Mouse (Mus musculus): ENCODE results near the gene Pik3r6. TPM values are rescaled to one million over a fixed set of nuclear protein-coding genes. Genes with fewer than 3 reads are reported as not detected.

The Pik3r6 gene
- 1.1 and 1.6 TPM in 2 replicates for polyA plus RNA-seq (2016; fragmentation: Nextera tagmentation; extraction: Ambion mirVana)

DNA sequence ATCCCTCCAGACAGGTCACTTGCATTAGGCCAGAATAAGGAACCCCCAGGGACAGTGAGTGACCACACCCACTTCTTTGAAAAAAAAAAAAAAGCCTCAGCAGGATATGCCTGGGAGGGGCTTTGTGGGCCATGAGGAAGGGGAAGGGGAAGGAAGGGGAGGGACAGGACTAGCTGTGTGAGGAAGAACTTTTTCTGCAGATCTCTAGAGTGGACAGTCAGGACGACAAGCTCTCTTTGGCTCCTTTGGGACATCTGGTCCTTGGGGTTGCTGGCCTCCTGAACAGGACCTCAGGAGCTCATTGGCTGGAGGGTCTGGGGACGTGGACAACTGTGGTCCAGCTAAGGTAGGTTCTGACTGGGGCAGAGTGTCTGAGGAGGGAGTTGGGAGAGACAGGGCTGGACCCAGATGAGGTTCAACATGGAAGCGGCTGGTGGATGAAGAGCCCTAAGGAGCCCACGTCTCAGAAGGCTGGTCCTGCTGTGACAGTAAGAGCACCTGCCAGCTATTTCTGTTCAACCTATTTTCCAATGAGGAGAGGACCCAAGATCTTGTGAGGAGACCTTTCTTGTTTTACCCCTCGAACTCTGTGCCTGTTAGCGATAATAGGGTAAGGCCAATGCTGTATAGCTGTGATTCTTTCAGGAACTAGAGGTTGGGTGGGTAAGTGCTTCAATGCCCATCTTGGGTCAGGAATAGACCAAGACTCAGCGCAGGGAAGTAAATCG is at the start of gene Pik3r6:
Gene Pik3r6, plus strand, starts transcription at position 118 of the 728 bp plus-strand sequence.
- Histone ChIP-seq H3K4me3 (replicated peaks) (no peak within 1 kb of the TSS), H3K27ac (no peak within 1 kb of the TSS), H3K4me1 (no peaks in the 10 kb centered on the region; the same call in 1 of the 2 replicates), H3K27me3 (no peaks in the 10 kb centered on the region), H3K9ac (no peak within 1 kb of the TSS), H3K4me2 (no peak within 1 kb of the TSS), H3K9me3 (no peaks in the 10 kb centered on the region), H3K36me3 (replicated peaks) (no peaks in the 10 kb centered on the region)
- no peak for ATAC-seq (ENCODE audit: low FRiP score)
- WGBS, result 87% methylated on average over 8 of the region's 8 CpGs

DNA sequence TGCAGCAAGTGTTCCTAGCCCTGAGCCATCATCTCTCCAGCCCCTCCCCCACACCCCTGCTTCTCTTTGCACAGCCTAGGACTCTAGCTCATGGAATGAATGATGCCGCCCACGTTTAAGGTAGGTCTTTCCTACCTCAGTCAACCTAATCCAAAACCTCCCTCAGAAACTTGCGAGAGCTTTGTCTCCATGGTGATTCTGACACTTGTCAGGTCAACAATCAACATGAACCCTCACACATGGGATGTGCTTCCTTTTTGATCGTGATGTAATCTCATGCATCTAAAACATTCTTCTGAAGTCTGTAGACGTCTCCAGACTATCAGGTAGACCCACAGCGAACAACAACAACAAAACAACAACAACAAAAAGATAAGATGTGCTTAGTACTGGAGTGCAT is 49.5 kb upstream of the Pik3r6 start:
- no peak overlapping the region for H3K4me2 ChIP-seq
- no peak overlapping the region for H3K27ac ChIP-seq
- H3K27me3 ChIP-seq, result no peaks in the 10 kb centered on the region
- peaks cover 9% of the 10 kb centered on the region for H3K4me1 ChIP-seq
- no peak overlapping the region for H3K9ac ChIP-seq
- H3K36me3 ChIP-seq (replicated peaks), result no peaks in the 10 kb centered on the region
- no peak overlapping the region for H3K4me3 ChIP-seq (replicated peaks)
- no peaks in the 10 kb centered on the region for H3K9me3 ChIP-seq
- ATAC-seq (ENCODE audit: low FRiP score), result no peak
- WGBS, result 80% methylated on average over 6 of the region's 6 CpGs

DNA sequence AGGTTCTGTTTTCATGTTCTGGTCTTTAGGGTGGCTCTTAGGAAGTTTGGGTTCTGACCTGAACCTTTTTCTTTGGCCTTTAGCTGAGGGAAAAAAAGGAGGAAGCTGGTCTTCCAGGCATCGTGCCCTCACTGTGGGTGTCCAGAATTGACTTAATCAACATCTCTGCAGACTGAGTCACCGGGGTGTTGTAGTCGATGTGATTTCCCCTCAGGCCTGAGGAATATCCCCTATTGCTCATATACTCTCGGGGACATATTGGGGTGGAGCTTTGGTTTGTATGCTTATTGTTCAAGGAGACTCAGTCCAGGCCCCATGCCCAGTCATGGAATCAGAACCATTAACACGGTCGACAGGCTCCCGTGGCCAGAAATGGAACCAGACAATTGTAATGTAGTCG is 44.7 kb upstream of the Pik3r6 start:
- Histone ChIP-seq H3K4me1 (no peaks in the 10 kb centered on the region), H3K9ac (no peak overlapping the region), H3K27me3 (peaks cover 5% of the 10 kb centered on the region; the same call in 1 of the 2 replicates), H3K4me3 (replicated peaks) (no peak overlapping the region), H3K9me3 (no peaks in the 10 kb centered on the region), H3K36me3 (replicated peaks) (no peaks in the 10 kb centered on the region), H3K4me2 (no peak overlapping the region), H3K27ac (no peak overlapping the region)
- 79% methylated on average over 8 of the region's 8 CpGs for WGBS
- ATAC-seq (ENCODE audit: low FRiP score), result no peak

DNA sequence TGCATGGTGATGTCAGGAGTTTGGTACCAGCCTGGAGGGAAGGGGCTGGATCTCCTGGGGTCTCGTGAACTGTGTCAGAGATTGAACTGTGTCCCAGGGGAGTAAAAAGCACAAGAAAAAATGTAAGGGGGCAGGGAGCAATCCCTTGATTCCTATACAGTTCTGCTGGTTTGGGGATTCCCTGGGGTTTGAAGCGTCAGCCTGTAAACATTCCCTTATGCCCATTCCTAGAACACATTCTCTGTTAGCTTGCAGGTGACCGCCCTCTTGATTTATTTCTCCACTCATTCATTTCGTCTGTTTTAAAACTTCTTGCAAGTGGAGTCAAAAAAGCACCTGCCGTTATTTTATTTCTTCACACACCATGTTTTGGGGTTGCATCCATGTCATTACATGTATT is 43.8 kb upstream of the Pik3r6 start:
- Histone ChIP-seq H3K4me2 (no peak overlapping the region), H3K9me3 (no peaks in the 10 kb centered on the region), H3K27me3 (peaks cover 5% of the 10 kb centered on the region; the same call in 1 of the 2 replicates), H3K27ac (no peak overlapping the region), H3K4me3 (replicated peaks) (no peak overlapping the region), H3K36me3 (replicated peaks) (no peaks in the 10 kb centered on the region), H3K4me1 (no peaks in the 10 kb centered on the region), H3K9ac (no peak overlapping the region)
- ATAC-seq (ENCODE audit: low FRiP score), result no peak
- 83% methylated on average over 5 of the region's 5 CpGs for WGBS

DNA sequence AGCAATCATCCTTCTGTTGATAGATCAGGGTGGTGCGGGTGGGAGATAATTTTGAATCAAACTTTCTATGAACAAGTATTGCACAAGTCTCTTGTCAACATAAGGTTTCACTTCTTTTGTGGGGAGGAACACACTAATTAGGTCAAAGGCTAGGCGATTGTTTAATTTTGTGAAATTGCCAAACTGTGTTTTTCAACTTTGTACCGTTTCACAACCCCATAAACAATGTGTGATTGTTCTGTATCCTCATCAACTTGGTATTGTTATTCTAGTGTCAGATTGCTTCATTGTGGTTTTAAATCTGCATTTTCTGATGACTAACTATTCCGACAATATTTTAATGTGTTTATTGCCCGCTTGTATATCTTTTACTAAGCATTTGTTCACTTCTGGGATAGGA is 43.3 kb upstream of the Pik3r6 start:
- WGBS, result 87% methylated on average over 5 of the region's 5 CpGs
- Histone ChIP-seq H3K9me3 (no peaks in the 10 kb centered on the region), H3K27ac (no peak overlapping the region), H3K27me3 (peaks cover 5% of the 10 kb centered on the region; the same call in 1 of the 2 replicates), H3K4me3 (replicated peaks) (no peak overlapping the region), H3K9ac (no peak overlapping the region), H3K4me1 (no peaks in the 10 kb centered on the region), H3K4me2 (no peak overlapping the region), H3K36me3 (replicated peaks) (no peaks in the 10 kb centered on the region)
- no peak for ATAC-seq (ENCODE audit: low FRiP score)

DNA sequence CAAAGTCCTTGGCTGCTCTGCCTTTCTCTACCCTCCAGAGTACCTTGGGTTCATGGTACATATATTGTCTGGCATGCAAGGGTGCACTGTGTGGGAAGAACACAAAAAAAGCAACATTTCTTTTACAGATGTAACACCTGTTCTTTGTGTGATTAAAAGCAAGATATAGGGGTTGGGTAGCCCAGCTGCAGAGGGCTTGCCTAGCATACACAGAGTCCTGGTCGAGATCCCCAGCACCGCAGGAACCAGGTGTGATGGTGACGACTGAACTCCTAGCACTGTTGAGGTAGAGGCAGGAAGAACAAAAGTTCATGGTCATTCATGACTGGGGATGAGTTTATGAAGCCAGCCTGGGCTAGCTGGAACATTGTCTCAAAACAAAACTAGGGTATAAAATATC is 40.1 kb upstream of the Pik3r6 start:
- ATAC-seq (ENCODE audit: low FRiP score), result no peak
- Histone ChIP-seq H3K9ac (no peak overlapping the region), H3K4me1 (no peaks in the 10 kb centered on the region), H3K27me3 (peaks cover 5% of the 10 kb centered on the region; the same call in 1 of the 2 replicates), H3K36me3 (replicated peaks) (no peaks in the 10 kb centered on the region), H3K4me3 (replicated peaks) (no peak overlapping the region), H3K9me3 (no peaks in the 10 kb centered on the region), H3K27ac (no peak overlapping the region), H3K4me2 (no peak overlapping the region)
- WGBS, result 79% methylated on average over 3 of the region's 3 CpGs

DNA sequence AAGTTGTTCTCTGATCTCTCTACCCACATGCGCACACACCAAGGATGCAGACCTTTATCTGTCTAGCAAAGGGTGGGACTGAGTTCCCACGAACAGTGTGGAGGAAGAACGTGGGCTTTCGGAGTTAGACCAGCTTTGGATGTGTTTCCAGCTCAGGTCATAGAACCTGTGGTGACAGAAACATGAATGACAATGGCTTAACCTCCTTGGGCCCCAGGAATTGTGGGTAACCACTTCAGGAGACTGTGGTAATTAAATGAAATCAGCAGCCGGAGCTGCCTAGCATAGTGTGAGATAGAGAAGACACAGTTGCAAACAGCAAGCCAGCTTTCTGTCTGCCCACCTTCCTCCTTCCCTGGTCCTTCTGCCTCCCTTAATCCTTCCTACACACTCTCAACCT is 38.6 kb upstream of the Pik3r6 start:
- no peaks in the 10 kb centered on the region for H3K9me3 ChIP-seq
- H3K27me3 ChIP-seq, result peaks cover 5% of the 10 kb centered on the region; the same call in 1 of the 2 replicates
- no peak overlapping the region for H3K9ac ChIP-seq
- no peak overlapping the region for H3K4me2 ChIP-seq
- H3K4me1 ChIP-seq, result no peaks in the 10 kb centered on the region
- 86% methylated on average over 5 of the region's 5 CpGs for WGBS
- ATAC-seq (ENCODE audit: low FRiP score), result no peak
- no peak overlapping the region for H3K4me3 ChIP-seq (replicated peaks)
- no peaks in the 10 kb centered on the region for H3K36me3 ChIP-seq (replicated peaks)
- H3K27ac ChIP-seq, result no peak overlapping the region

DNA sequence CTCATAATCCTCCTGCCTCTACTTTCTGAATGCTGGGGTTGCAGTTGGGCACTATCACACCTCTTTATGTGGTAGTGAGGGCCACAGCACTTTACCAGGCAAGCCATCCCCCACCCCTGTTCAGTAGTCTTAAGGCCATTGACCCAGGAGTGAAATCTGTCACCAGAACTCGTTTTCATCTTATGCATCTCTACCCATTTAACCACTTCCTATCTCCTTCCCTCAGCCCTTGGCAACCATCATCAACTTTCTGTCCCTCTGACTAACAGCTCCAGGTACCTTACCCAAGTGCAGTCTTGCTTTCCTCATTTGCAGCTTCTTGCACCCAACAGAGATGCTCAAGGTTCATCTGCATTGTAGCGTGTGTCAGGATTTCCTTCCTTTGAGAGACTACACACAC is 37.7 kb upstream of the Pik3r6 start:
- no peak overlapping the region for H3K9ac ChIP-seq
- no peak overlapping the region for H3K4me2 ChIP-seq
- H3K4me1 ChIP-seq, result no peaks in the 10 kb centered on the region
- H3K9me3 ChIP-seq, result no peaks in the 10 kb centered on the region
- no peak overlapping the region for H3K4me3 ChIP-seq (replicated peaks)
- no peaks in the 10 kb centered on the region for H3K36me3 ChIP-seq (replicated peaks)
- WGBS, result 76% methylated on average over 2 of the region's 2 CpGs
- ATAC-seq (ENCODE audit: low FRiP score), result no peak
- H3K27ac ChIP-seq, result no peak overlapping the region
- H3K27me3 ChIP-seq, result peaks cover 5% of the 10 kb centered on the region; the same call in 1 of the 2 replicates

DNA sequence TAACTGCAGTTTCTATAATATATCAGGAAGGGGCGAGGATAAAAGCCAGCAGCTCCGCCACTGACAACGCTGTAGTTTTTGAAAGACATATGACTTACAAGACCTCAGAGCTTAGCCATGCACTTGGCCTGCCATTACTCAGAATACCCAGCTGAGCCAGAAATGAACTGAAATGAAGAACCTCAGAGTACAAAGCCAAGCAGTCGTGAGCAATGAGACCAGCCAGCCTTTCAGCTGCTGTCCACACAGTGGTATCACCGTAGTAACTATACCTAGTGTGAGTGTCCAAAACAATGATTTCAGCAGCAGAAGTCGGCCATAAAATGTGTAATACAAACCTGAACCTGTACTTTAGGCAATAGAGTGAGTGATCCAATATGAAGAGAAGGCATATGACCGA is 35.4 kb upstream of the Pik3r6 start:
- Histone ChIP-seq H3K4me2 (no peak overlapping the region), H3K36me3 (replicated peaks) (no peaks in the 10 kb centered on the region), H3K27me3 (no peaks in the 10 kb centered on the region; the same call in 1 of the 2 replicates), H3K9ac (no peak overlapping the region), H3K9me3 (no peaks in the 10 kb centered on the region), H3K27ac (no peak overlapping the region), H3K4me3 (replicated peaks) (no peak overlapping the region), H3K4me1 (no peaks in the 10 kb centered on the region)
- no peak for ATAC-seq (ENCODE audit: low FRiP score)
- 81% methylated on average over 7 of the region's 7 CpGs for WGBS

DNA sequence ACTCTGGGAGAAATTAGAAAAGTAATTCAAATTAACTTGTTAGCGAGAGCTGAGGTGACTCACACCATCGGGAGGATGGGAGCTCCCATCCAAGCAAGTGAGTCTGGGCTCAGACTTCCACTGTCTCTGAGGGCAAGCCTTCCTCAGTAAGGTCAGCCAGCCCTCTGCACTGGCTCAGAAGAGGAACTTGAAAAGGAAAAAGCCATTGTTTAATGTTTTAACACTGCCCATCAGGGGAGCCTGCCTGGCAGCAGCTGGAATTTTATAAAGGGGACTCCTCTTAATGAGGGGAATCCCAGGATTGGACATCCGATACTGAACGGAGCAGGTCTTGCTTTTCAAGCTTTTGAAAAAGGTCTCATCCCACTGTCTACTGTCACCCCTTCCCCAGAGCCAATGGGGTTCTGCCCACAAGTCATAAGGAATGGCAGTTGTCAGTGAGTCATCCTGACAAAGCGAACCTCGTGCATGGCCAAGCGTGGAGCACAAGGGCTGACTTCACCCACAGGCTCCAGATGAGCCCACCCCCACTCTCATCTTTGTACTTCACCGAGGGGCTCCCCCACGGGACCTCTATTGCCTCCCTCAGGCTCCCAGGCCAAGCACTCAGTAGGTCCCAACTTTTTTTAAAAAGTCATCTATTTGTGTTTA is 34.7 kb upstream of the Pik3r6 start:
- H3K9ac ChIP-seq, result no peak overlapping the region
- H3K27me3 ChIP-seq, result no peaks in the 10 kb centered on the region
- H3K9me3 ChIP-seq, result no peaks in the 10 kb centered on the region
- no peaks in the 10 kb centered on the region for H3K4me1 ChIP-seq
- H3K4me3 ChIP-seq (replicated peaks), result no peak overlapping the region
- H3K4me2 ChIP-seq, result no peak overlapping the region
- no peaks in the 10 kb centered on the region for H3K36me3 ChIP-seq (replicated peaks)
- H3K27ac ChIP-seq, result no peak overlapping the region
- no peak for ATAC-seq (ENCODE audit: low FRiP score)
- 60% methylated on average over 9 of the region's 9 CpGs for WGBS

DNA sequence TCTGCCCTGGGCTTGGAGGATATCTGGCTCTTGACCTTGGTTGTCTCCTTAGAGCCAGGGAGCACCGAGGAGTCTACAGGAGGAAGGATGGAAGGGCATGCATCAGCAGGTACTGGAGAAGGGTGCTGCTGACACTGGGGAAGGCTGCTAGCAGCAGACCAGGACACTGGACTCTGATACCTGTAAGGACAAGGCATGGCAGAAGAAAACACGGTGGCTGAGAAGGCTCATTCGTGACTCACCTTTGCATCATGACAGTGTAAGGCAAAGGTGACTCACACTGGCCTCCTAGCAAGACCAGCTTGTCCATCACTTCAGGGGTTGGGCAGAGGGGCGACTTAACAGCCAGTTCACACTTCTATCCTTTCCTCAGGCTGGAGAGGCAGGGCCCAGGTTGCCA is 33.9 kb upstream of the Pik3r6 start:
- Histone ChIP-seq H3K4me1 (no peaks in the 10 kb centered on the region), H3K36me3 (replicated peaks) (no peaks in the 10 kb centered on the region), H3K9ac (no peak overlapping the region), H3K4me3 (replicated peaks) (no peak overlapping the region), H3K9me3 (no peaks in the 10 kb centered on the region), H3K27ac (no peak overlapping the region), H3K27me3 (no peaks in the 10 kb centered on the region), H3K4me2 (no peak overlapping the region)
- WGBS, result 81% methylated on average over 4 of the region's 4 CpGs
- no peak for ATAC-seq (ENCODE audit: low FRiP score)

DNA sequence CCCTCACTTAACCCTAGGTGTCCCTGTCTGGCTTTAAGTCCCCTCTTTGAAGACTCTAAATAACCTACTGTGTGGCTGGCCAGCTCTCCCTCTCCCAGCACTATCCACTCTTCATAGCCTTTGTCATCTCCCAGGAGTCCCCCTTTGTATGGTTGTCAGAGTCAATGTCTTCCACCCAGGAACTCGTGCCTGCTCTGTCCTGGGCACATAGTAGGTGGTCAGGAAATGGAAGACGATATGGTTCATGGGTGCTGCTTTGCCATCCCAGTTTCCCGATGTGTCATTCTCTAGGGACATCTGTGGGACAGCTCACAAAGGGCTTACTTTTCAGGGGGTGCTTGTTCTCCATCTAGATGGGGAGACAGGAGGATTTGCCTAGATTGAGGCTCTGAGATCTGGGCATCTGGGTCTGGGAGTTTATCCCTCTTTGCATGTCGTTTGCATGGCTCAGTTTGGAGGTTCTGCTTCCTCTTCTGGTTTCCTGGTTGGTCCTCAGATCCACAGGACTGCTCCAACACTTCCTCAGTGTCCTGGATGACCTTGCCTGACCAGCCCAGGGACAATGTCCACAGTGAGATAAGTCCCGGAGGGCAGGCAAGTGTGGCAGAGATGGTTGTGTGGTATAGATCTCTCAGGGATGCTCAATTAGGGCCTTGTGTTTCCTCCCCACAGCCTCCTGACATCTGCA is 30.5 kb upstream of the Pik3r6 start:
- Histone ChIP-seq H3K36me3 (replicated peaks) (no peaks in the 10 kb centered on the region), H3K4me3 (replicated peaks) (no peak overlapping the region), H3K9me3 (no peaks in the 10 kb centered on the region), H3K27me3 (no peaks in the 10 kb centered on the region), H3K9ac (no peak overlapping the region), H3K4me1 (no peaks in the 10 kb centered on the region), H3K4me2 (no peak overlapping the region), H3K27ac (no peak overlapping the region)
- WGBS, result 85% methylated on average over 5 of the region's 5 CpGs
- ATAC-seq (ENCODE audit: low FRiP score), result no peak
